Mouse (Mus musculus): ENCODE data around the gene Dner. TPM values are rescaled to one million over a fixed set of nuclear protein-coding genes. Genes with fewer than 3 reads are reported as not detected.

The Dner gene
- total RNA-seq, 2 experiments from 2014 or later = 0.07 to 0.15 TPM

- DNase-seq = no peak
- intact Hi-C loops (cut with DNase I) = no loop called here
Observed at GRCm38 (mm10) chr1:84640463-84640862, 55.6 kb downstream of the Dner start.

- no peak for DNase-seq
- intact Hi-C loops (cut with DNase I) = no loop called here
Observed at GRCm38 (mm10) chr1:84636890-84637289, 59.1 kb downstream of the Dner start.

DNA sequence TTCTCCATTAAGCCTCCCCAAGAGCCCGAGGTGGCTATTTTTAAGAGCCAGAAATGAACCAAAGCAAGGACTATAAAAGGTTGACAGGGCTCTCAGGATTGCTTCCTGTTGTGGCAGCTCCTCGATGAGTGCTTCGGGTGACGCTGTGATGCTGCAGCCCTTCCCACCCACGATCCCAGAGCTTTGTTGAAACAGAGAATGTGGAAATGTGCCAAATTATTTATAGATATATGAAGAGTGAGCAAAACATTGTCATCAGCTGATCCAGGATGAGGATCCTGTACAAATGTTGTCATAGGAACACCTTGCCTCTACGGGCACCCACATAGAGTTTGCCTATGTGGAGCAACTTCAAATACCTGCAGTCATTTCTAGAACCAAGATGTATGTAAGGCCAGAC lies 67.8 kb downstream of the Dner start:
- no peak for DNase-seq
- intact Hi-C loops (cut with DNase I) = no loop called here

DNA sequence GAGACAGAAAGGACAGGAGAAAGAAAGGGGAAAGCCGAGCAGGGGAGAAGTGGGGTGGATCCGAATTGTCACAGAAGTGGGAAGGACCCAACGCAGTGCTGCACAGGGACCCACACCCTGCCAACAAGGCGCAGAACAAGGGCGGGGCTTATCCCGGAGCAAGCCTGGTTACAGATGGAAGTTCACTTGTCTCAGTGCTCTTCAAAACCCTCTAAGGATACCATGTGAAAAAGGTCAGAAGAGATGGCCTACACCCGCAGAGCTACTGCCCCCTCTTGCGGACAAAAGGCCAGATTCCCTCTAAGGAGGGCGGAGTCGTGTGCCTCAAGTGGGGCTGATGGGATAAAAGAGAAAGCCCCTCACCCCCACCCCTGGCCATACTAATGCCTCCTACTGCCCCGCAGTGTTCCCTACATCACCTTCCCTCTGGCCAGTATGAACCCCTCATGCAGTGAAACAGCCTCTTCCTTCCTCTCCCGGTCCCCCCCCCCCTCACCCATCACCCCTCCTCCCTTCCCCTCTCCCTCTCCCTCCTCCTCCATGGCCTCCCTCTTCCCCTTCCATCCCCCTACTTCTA lies 73.0 kb downstream of the Dner start:
- intact Hi-C loops (cut with DNase I) = no loop called here
- no peak for DNase-seq

- intact Hi-C loops (cut with DNase I) = no loop called here
- DNase-seq = peak in 1 of 2 experiments; percentile 5
Observed at GRCm38 (mm10) chr1:84621308-84621707, 74.7 kb downstream of the Dner start.

DNA sequence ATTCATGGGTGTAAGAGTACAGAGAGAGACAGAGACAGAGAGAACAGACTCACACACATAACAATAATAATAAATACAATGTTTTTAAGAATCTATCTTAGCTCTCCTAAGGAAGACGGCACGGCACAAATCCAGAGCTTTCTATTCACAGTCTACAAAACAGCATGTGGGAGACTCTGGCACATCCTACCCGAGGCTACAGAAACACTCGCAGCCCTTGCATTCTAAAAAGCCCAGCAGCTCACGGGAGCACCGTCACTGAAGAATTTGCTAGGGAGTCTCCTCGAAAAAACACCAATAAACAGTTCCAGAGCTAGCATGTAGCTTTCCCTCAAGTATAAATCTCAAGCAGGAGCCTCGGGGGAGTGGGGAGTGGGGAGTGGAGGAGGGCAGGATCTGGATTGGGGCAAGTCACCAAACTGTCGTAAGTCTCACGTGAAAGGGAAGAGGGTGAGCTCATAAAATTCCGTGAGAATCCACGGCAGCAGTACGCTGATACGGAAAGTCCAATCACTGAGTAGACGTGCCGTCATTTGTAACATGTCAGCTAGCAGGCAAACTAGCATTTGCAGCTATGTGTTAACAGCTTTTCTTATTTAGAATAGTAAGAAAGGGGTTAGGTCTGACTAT lies 76.8 kb downstream of the Dner start:
- DNase-seq = peak in 1 of 2 experiments; percentile 1

DNA sequence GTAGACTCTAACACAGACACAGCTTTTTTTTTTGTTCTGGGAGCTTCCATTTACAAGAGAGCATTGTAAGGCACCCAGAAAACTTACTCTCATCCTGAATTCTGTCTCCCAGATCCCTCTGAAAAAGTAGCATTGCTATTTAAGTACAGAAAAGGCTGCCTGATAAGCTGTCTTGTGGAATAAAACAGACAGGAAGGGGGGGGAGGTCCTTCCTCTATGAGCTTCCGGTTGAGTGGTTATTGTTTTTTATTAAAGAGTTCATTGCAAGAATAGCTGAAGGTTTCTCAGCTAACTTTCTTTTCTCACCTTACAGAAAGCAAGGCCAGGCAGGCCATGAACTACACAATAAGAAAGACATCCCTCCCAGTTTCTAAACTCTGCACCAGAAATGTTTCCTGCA lies 77.9 kb downstream of the Dner start:
- intact Hi-C loops (cut with DNase I) = no loop called here
- DNase-seq = no peak

More for the DNA sequence above, 76.8 kb downstream of the Dner start:
- intact Hi-C loops (cut with DNase I) = no loop called here

DNA sequence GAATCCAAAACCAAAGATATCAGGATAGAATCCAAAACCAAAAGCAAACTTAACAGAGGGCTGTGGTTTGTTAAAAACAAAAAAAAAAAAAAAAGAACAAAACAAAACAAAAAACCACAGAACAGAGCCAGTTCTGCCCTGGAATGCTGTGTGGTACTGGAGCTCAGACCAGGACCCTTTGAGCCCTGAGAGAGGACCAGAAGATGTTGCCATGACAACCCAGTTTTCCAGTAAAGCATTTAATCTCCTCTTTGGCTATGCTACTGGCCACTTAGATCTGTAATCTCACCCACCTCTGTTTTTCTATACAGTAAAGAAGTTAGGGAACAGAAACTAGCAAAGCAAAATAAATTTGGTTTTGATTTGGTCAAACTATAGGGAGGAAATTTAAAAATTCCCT lies 79.9 kb downstream of the Dner start:
- intact Hi-C loops (cut with DNase I) = no loop called here
- no peak for DNase-seq

GRCm38 (mm10) chr1:84614596-84614995 lies 81.4 kb downstream of the Dner start:
- DNase-seq = no peak
- intact Hi-C loops (cut with DNase I) = no loop called here

GRCm38 (mm10) chr1:84613119-84613518 lies 82.9 kb downstream of the Dner start:
- DNase-seq = no peak
- intact Hi-C loops (cut with DNase I) = no loop called here

DNA sequence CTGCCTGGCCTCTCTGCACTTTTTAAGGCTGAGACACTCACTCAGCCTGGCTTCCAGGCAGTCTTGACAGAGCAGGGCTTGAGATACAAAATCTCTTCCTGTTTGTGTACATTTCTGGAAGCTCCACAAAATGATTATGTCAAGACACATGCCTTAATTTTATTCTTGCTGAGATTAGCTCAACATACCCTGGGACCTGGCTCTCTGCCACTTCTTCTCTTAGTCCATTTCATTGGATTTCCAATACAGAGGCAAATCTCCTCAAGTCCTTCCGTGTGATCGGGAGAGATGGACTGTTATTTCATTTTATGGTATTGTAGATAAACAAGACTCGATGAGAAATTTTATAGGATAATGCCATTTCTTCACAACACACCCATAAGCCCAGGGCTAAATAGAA lies 84.7 kb downstream of the Dner start:
- intact Hi-C loops (cut with DNase I) = no loop called here
- no peak for DNase-seq

DNA sequence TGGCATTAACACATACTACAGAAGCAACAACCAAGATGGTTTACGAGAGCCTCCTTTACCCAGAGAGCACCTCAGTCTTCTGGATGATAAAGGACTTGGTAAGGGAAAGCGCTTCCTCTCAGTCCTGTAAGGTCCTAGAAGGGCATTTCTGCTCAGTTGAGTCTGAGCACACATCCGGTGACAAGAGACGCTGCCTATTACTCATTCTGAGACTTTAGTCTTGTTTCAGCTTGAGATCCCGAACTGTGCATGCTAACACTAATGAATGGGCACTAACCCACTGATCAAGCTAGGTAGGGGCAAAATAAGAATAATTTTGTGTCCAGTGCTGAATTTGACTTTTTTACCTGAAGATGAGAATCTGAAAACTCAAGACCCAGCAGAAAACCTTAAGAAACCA lies 97.0 kb downstream of the Dner start:
- intact Hi-C loops (cut with DNase I) = no loop called here
- no peak for DNase-seq

GRCm38 (mm10) chr1:84596023-84596422 lies 100.0 kb downstream of the Dner start:
- intact Hi-C loops (cut with DNase I) = no loop called here
- DNase-seq = no peak

- intact Hi-C loops (cut with DNase I) = no loop called here
- DNase-seq = no peak
Observed at GRCm38 (mm10) chr1:84592394-84592793, 103.6 kb downstream of the Dner start.

- intact Hi-C loops (cut with DNase I) = no loop called here
- DNase-seq = no peak
Observed at GRCm38 (mm10) chr1:84590534-84590933, 105.5 kb downstream of the Dner start.

- no peak for DNase-seq
- intact Hi-C loops (cut with DNase I) = loop anchor here (10.0 kb wide), 1 partner anchor 301 kb away; no protein-coding TSS in a partner anchor
Observed at GRCm38 (mm10) chr1:84585434-84585833, 110.6 kb downstream of the Dner start.

GRCm38 (mm10) chr1:84581812-84582211 lies 114.2 kb downstream of the Dner start:
- intact Hi-C loops (cut with DNase I) = loop anchor here (5.0 to 10.0 kb wide), 3 partner anchors 150 to 835 kb away; no protein-coding TSS in a partner anchor
- DNase-seq = peak; percentile 57 to 78

GRCm38 (mm10) chr1:84561841-84562240 lies 134.2 kb downstream of the Dner start:
- intact Hi-C loops (cut with DNase I) = no loop called here
- no peak for DNase-seq

GRCm38 (mm10) chr1:84561387-84561786 lies 134.6 kb downstream of the Dner start:
- intact Hi-C loops (cut with DNase I) = no loop called here
- DNase-seq = no peak

- intact Hi-C loops (cut with DNase I) = no loop called here
- no peak for DNase-seq
Observed at GRCm38 (mm10) chr1:84556546-84557511, 139.2 kb downstream of the Dner start.

- no peak for DNase-seq
- intact Hi-C loops (cut with DNase I) = no loop called here
Observed at GRCm38 (mm10) chr1:84552005-84552404, 144.0 kb downstream of the Dner start.

All from heart, postnatal 14 days (tissue).